Mouse (Mus musculus): ENCODE measurements at regions not wholly inside any gene's neighbourhood (a gene's known extent, or its start where the extent isn't known, plus 50 kb on each side); places are given as distances from the start of the nearest gene placed in this dataset.

- no peak overlapping the region for H3K27ac ChIP-seq (replicated peaks)
- ATAC-seq (ENCODE audit: low FRiP score, low read depth): no peak
- H3K36me3 ChIP-seq: no peaks in the 10 kb centered on the region
- H3K4me3 ChIP-seq: no peak overlapping the region
- H3K27me3 ChIP-seq: no peaks in the 10 kb centered on the region
- H3K4me2 ChIP-seq: no peak overlapping the region
- no peaks in the 10 kb centered on the region for H3K4me1 ChIP-seq (replicated peaks)
- no peaks in the 10 kb centered on the region for H3K9me3 ChIP-seq
- H3K9ac ChIP-seq: no peak overlapping the region
- 40% methylated on average over 8 of the region's 8 CpGs for WGBS
These were observed 1217.9 kb downstream of the Mat2b start for GRCm38 (mm10) chr11:39477136-39477535.

GRCm38 (mm10) chr11:39453329-39453952, 1241.6 kb downstream of the Mat2b start:
- Histone ChIP-seq H3K36me3 (no peaks in the 10 kb centered on the region), H3K27ac (replicated peaks) (no peak overlapping the region), H3K4me3 (no peak overlapping the region), H3K4me1 (replicated peaks) (no peaks in the 10 kb centered on the region), H3K4me2 (no peak overlapping the region), H3K27me3 (no peaks in the 10 kb centered on the region), H3K9ac (no peak overlapping the region), H3K9me3 (no peaks in the 10 kb centered on the region)
- ATAC-seq (ENCODE audit: low FRiP score, low read depth): no peak
- WGBS: 49% methylated on average over 5 of the region's 5 CpGs

GRCm38 (mm10) chr11:39446374-39446773, 1248.6 kb downstream of the Mat2b start:
- no peaks in the 10 kb centered on the region for H3K36me3 ChIP-seq
- 84% methylated on average over 2 of the region's 2 CpGs for WGBS

GRCm38 (mm10) chr11:39411691-39412090, 1283.3 kb downstream of the Mat2b start:
- Histone ChIP-seq H3K27me3 (no peaks in the 10 kb centered on the region), H3K27ac (replicated peaks) (no peak overlapping the region), H3K36me3 (no peaks in the 10 kb centered on the region), H3K4me3 (no peak overlapping the region), H3K4me2 (no peak overlapping the region), H3K9ac (no peak overlapping the region), H3K9me3 (no peaks in the 10 kb centered on the region), H3K4me1 (replicated peaks) (no peaks in the 10 kb centered on the region)
- 57% methylated on average over 2 of the region's 2 CpGs for WGBS
- ATAC-seq (ENCODE audit: low FRiP score, low read depth): no peak

More at GRCm38 (mm10) chr11:39446374-39446773, 1248.6 kb downstream of the Mat2b start:
- ATAC-seq (ENCODE audit: low FRiP score, low read depth): no peak
- Histone ChIP-seq H3K9me3 (no peaks in the 10 kb centered on the region), H3K4me1 (replicated peaks) (no peaks in the 10 kb centered on the region), H3K9ac (no peak overlapping the region), H3K27me3 (no peaks in the 10 kb centered on the region), H3K4me3 (no peak overlapping the region), H3K27ac (replicated peaks) (no peak overlapping the region), H3K4me2 (no peak overlapping the region)

GRCm38 (mm10) chr11:39411182-39411581, 1283.8 kb downstream of the Mat2b start:
- Histone ChIP-seq H3K27me3 (no peaks in the 10 kb centered on the region), H3K27ac (replicated peaks) (no peak overlapping the region), H3K4me2 (no peak overlapping the region), H3K4me1 (replicated peaks) (no peaks in the 10 kb centered on the region), H3K9me3 (no peaks in the 10 kb centered on the region), H3K9ac (no peak overlapping the region), H3K4me3 (no peak overlapping the region), H3K36me3 (no peaks in the 10 kb centered on the region)
- WGBS: 72% methylated on average over 2 of the region's 2 CpGs
- no peak for ATAC-seq (ENCODE audit: low FRiP score, low read depth)

- Histone ChIP-seq H3K27me3 (no peaks in the 10 kb centered on the region), H3K27ac (replicated peaks) (no peak overlapping the region), H3K4me1 (replicated peaks) (no peaks in the 10 kb centered on the region), H3K36me3 (no peaks in the 10 kb centered on the region), H3K9me3 (no peaks in the 10 kb centered on the region), H3K4me3 (no peak overlapping the region), H3K9ac (no peak overlapping the region), H3K4me2 (no peak overlapping the region)
- no peak for ATAC-seq (ENCODE audit: low FRiP score, low read depth)
These were observed 1330.2 kb downstream of the Mat2b start for GRCm38 (mm10) chr11:39364827-39365226.

- Histone ChIP-seq H3K4me3 (no peak overlapping the region), H3K9me3 (no peaks in the 10 kb centered on the region), H3K27me3 (no peaks in the 10 kb centered on the region), H3K4me2 (no peak overlapping the region), H3K27ac (replicated peaks) (no peak overlapping the region), H3K9ac (no peak overlapping the region), H3K4me1 (replicated peaks) (no peaks in the 10 kb centered on the region), H3K36me3 (no peaks in the 10 kb centered on the region)
- ATAC-seq (ENCODE audit: low FRiP score, low read depth): no peak
- 66% methylated on average over 1 of the region's 1 CpGs for WGBS
These were observed 1344.4 kb downstream of the Mat2b start for GRCm38 (mm10) chr11:39350616-39351015.
